Mouse (Mus musculus): ENCODE measurements around the gene Chn2.

The Chn2 gene

GRCm38 (mm10) chr6:54075419-54075818 is 36.1 kb downstream of the Chn2 start:
- no peak for DNase-seq (ENCODE audit: low spot score in 2 of 2)

GRCm38 (mm10) chr6:54076625-54077024 is 37.3 kb downstream of the Chn2 start:
- DNase-seq (ENCODE audit: low spot score in 2 of 2): no peak

- DNase-seq (ENCODE audit: low spot score in 2 of 2): no peak
These were observed 38.9 kb downstream of the Chn2 start for GRCm38 (mm10) chr6:54078269-54078668.

GRCm38 (mm10) chr6:54079881-54080280 is 40.5 kb downstream of the Chn2 start:
- no peak for DNase-seq (ENCODE audit: low spot score in 2 of 2)

- DNase-seq (ENCODE audit: low spot score in 2 of 2): no peak
These were observed 41.3 kb downstream of the Chn2 start for GRCm38 (mm10) chr6:54080518-54081285.

GRCm38 (mm10) chr6:54082576-54082975 is 43.2 kb downstream of the Chn2 start:
- peak in 1 of 2 experiments; percentile 20 for DNase-seq (ENCODE audit: low spot score in 2 of 2)

GRCm38 (mm10) chr6:54084046-54084445 is 44.7 kb downstream of the Chn2 start:
- DNase-seq (ENCODE audit: low spot score in 2 of 2): no peak

- no peak for DNase-seq (ENCODE audit: low spot score in 2 of 2)
These were observed 45.7 kb downstream of the Chn2 start for GRCm38 (mm10) chr6:54085009-54085408.

- DNase-seq (ENCODE audit: low spot score in 2 of 2): no peak
These were observed 48.8 kb downstream of the Chn2 start for GRCm38 (mm10) chr6:54088168-54088567.

- DNase-seq (ENCODE audit: low spot score in 2 of 2): no peak
These were observed 51.5 kb downstream of the Chn2 start for GRCm38 (mm10) chr6:54090822-54091221.

- no peak for DNase-seq (ENCODE audit: low spot score in 2 of 2)
These were observed 53.6 kb downstream of the Chn2 start for GRCm38 (mm10) chr6:54092920-54093319.

- DNase-seq (ENCODE audit: low spot score in 2 of 2): no peak
These were observed 56.9 kb downstream of the Chn2 start for GRCm38 (mm10) chr6:54096147-54096761.

- DNase-seq (ENCODE audit: low spot score in 2 of 2): no peak
These were observed 57.5 kb downstream of the Chn2 start for GRCm38 (mm10) chr6:54096836-54097235.

GRCm38 (mm10) chr6:54098339-54098738 is 59.0 kb downstream of the Chn2 start:
- no peak for DNase-seq (ENCODE audit: low spot score in 2 of 2)

- no peak for DNase-seq (ENCODE audit: low spot score in 2 of 2)
These were observed 60.3 kb downstream of the Chn2 start for GRCm38 (mm10) chr6:54099659-54100058.

GRCm38 (mm10) chr6:54102210-54102609 is 62.9 kb downstream of the Chn2 start:
- DNase-seq (ENCODE audit: low spot score in 2 of 2): no peak

- no peak for DNase-seq (ENCODE audit: low spot score in 2 of 2)
These were observed 64.1 kb downstream of the Chn2 start for GRCm38 (mm10) chr6:54103276-54103975.

- DNase-seq (ENCODE audit: low spot score in 2 of 2): no peak
These were observed 72.1 kb downstream of the Chn2 start for GRCm38 (mm10) chr6:54111416-54111984.

- no peak for DNase-seq (ENCODE audit: low spot score in 2 of 2)
These were observed 74.0 kb downstream of the Chn2 start for GRCm38 (mm10) chr6:54113338-54113737.

GRCm38 (mm10) chr6:54114412-54114811 is 75.1 kb downstream of the Chn2 start:
- no peak for DNase-seq (ENCODE audit: low spot score in 2 of 2)

GRCm38 (mm10) chr6:54116299-54116698 is 76.9 kb downstream of the Chn2 start:
- DNase-seq (ENCODE audit: low spot score in 2 of 2): no peak

GRCm38 (mm10) chr6:54117001-54117591 is 77.7 kb downstream of the Chn2 start:
- no peak for DNase-seq (ENCODE audit: low spot score in 2 of 2)

Measured in right cerebral cortex, postnatal 36 days (tissue).